Mouse (Mus musculus) thymus, postnatal 14 days (tissue): ENCODE measurements around the gene Prickle2.
A peak's percentile ranks its signal among the peaks of the same experiment; 100 is the strongest.

Experiments used
- DNase-seq: peaks from one replicate; pipeline ENCODE4 v3.0.0; 2021

Gene Prickle2

DNA sequence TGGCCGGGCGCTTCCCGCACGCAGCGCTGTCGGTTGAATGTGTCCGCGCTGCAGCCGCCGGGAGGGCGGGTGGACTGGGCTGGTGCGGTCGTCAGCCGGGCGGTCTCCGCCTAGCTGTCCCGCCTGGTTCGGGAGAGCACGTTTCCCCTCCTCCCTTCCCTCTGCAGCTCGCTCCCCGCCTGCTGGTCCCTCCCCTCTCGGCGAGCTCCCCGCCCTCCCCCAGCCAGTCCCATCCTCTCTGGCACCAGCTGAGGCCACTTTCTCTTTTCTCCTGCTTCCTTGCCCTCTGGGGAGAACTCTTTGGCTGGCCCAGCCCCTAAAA is at the start of gene Prickle2:
Prickle2 (minus strand) TSS at position 11 of the 322 bp plus-strand sequence.
- peak; percentile 2 for DNase-seq

DNA sequence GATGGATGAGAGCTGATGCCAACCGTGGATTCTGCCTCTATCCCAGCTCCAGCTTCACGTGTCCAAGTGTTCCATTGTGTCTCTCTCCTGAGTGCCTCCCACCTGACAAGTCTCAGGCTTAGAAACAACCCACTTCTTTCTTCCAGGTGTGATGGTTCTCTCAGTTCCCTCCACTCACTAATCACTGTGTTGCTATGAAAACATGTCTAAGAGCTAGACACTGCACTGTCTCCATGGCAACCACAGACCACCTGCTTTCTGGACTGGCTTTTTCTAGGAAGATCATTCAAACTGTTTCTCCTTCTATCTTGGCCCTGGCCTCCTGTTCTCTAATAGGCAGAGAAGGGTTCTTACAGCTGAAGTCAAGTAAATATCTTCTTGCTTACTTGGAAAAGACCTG is 46.8 kb upstream of the Prickle2 start:
- no peak for DNase-seq

DNA sequence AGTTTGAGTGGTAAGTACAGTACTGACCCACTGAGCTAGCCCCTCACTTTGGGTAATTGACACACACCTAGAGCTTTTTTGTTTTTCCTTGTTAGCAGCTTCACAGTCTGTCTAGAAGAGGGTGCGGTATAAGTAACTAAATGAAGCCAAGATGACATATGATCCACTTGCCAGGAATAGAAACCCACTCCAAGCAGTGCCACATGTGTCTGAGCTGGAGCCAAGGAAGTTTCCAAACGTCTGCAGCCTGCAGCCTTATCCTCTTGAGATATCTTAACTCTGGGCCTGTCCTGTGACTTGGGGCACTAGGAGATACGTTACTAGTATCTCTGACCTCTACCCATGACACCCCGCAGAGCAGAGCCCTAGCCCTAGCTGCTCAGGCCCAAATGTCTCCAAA is 43.5 kb upstream of the Prickle2 start:
- DNase-seq = no peak

DNA sequence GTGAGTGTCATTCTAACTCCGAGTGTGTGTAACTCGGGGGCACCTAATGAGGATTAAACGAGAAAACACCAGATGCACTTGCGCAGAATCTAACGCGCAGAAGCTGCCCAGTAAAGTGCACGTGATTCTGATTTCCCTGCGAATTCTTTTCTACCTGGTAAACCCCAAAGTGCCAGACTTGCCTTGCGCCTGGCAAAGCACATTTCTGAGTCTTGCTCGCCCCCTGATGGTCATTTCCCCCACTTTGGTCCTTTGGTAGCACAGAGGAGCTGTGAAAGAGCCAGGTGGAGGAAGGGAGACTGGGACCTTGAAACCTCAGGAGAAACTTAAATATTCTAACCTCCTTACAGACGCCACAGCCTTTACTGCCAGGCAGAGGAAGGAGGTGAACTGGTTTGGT is 37.6 kb upstream of the Prickle2 start:
- peak; percentile 18 for DNase-seq

DNA sequence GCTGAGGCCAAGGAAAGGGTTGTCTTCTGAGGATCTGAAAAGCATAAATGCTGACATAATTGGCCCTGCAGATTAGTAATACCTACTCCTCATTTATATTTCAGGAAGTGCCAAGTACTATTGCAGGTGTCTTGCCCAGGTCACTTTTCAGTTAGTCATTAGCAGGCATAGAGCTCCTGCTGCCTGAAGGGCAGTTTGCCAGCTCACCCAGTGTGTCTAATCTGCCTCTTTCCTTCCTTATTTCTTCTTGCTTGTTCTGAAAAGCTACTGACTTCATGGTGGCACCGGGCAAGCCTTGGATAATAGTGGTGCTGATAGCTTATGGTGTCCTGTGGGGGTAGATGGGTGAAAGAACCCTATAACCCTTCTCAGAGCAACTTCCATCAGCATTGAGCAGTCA is 31.2 kb upstream of the Prickle2 start:
- no peak for DNase-seq

DNA sequence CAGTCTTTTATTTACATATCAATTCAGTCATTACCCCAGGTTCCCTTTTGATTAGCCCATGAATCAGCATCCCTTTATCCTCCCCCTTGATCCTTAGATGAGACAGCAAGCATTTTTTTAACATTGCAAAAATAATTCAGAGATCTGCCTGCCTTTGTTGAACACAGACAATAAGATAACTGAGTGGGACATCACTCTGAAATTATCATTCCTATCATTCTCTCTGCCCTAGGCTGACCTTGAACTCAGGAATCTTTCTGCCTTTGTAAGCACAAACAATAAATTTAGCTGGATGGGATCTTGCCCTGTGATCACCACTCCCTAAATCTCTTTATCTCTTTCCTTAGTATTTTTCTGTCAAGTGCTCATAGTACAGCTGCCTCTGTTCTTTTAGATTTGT is 27.7 kb upstream of the Prickle2 start:
- no peak for DNase-seq

DNA sequence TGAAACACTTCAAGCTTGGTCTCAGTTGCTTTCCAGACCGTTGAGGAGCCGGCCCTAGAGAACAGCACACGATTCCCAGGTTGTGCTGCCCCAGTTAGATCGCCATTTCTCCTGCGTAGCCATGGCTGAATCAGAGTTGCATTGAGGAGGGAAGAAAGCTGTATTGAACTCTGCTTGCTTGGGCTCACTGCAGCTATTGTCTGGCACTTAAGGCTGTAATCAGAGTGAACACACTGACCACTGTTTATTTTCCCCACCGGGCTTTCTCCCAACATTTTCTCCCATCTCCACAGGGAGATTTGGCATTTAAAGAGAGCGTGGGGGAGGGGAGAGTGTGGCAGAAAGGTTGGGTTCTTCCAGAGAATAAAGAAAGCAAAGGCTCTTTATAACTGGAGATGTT is 22.6 kb upstream of the Prickle2 start:
- DNase-seq = no peak

DNA sequence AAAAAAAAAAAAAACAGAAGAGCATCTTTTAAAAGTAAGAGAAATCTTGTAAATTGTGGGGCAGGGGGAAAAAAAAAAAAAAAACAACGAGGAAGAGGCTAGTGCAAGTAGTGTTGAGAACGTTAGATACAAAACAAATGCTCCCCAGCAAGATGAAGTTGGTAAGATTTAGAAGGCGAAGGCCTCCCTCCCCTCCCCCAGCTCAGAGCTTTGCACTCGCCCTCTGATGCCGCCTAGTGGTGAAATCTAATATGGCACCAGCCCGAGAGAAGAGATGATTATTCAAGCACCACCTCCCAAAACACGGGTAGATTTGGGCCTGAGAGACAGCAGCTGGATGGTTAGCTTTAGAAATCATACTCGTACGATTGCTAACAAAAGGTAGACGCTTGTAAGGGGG is 22.1 kb upstream of the Prickle2 start:
- peak; percentile 62 for DNase-seq

DNA sequence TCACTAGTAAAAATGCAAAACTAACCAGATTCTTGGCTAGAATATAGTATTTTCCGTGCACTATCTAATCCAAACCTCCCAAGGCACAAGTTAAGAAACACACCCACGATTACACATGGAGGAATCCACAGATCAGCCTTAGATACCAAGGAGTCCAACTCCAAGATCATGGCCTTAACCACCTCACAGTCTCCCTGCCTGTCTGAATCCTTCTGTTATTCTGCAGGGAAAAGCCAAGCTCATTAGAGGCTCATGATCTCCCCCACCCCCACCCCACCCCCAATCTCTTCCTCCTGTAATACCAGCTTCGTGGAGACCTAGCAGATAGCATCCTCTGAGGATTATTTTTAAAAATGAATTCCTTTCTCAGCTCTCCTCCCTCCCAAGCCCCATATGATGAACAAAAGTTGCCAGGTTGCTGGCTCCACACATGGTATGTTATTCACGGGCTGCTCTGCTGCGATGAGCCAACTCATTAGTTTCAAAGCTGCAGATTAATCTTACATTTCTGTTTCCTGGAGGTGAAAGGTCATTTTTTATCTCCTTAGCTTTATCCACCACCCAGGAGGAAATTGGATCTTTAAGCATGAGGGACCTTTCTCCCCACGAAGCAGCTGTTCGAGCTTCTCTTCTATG is 21.5 kb upstream of the Prickle2 start:
- no peak for DNase-seq

DNA sequence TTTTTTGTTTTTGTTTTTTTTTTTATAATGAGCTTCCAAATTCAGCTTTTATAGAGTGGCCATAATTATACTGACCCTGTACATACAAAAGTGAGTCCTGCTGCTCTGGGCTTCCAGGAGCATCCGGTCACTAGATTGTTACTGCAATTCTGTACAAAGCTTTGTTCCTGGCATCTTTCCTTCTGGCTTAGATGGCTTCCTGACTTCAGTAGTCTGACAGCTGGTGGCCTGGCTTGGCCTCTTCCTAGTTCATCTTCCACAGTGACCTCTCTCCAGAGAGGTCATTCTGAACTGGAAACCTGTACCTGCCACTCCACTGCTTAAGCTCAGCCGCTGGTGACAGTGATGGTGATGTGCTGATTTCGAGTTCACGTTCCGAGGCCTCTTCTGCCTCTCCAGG is 20.2 kb upstream of the Prickle2 start:
- DNase-seq = no peak

DNA sequence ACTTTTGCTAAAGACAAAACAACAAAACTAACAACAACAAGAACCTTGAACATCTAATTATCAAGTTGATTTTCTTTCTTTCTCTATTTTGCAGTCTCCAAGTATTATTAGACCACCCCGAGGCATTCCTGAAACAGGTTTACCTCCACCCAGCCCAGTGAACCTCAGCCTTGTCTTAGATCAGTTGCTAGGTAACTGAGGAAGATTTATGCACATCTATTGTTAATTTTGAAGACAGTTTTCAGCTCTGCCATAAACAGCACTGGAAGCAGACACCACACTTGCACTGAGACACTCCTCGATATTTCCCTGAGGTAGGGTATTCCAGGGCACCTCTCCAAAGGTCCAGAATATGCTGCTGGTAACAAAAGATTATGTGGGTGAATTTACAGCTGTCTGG is 18.4 kb upstream of the Prickle2 start:
- no peak for DNase-seq

DNA sequence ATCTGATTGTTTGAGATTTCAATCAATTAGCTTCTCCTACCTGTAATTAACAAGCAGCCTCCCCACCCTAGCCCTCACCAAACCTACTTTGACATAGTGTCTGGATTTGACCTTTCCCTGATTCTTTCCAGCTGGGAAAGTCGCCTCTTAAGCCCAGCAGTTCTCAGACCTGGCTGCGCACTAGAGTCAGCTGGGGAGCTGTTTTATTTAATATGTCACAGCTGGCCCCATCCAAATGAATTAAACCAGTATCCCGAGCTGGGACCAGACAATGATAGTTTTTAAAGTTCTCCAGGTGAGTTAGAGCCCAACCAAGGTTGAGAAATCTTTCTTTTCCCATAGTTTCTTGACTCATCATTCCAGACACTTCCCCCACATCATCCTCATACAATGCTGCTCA is 9.9 kb upstream of the Prickle2 start:
- no peak for DNase-seq

DNA sequence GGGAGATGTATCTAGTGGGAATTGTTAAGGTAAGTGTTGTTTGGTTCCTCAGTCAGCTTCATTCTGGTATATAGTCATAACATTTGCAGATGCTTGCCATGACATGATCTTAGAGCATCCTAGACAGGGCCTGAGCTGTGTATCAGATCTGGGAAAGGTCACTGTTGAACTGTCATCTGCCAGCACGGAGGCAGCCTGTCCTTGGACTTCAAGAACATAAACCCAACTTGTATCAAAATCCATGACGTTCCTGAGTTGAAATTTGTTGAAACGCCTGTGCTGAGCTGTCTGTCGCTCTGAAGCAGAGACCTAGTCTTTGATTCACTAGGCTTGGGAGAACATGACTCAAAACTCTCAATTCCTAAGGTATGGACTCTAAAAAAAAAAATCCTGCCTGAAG is 8.8 kb upstream of the Prickle2 start:
- DNase-seq = no peak

DNA sequence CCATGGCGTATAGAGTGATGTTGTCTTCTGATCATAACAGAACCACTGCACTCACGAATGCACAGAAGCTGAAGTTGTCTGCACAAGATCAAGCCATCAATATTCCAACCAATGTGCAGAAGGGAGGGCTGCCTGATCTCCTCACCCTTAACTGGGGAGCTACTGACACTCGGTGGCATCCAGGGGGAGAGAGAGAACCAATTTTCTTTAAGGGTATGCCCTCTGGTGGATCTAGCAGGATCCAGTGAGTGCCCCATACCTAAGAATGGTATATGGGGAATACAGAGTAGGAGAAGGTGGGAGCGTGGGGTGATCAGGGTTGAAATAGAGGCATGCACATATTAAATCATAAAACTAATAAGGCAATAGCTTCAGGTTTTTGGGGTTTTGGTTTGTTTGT is 2.2 kb upstream of the Prickle2 start:
- no peak for DNase-seq

DNA sequence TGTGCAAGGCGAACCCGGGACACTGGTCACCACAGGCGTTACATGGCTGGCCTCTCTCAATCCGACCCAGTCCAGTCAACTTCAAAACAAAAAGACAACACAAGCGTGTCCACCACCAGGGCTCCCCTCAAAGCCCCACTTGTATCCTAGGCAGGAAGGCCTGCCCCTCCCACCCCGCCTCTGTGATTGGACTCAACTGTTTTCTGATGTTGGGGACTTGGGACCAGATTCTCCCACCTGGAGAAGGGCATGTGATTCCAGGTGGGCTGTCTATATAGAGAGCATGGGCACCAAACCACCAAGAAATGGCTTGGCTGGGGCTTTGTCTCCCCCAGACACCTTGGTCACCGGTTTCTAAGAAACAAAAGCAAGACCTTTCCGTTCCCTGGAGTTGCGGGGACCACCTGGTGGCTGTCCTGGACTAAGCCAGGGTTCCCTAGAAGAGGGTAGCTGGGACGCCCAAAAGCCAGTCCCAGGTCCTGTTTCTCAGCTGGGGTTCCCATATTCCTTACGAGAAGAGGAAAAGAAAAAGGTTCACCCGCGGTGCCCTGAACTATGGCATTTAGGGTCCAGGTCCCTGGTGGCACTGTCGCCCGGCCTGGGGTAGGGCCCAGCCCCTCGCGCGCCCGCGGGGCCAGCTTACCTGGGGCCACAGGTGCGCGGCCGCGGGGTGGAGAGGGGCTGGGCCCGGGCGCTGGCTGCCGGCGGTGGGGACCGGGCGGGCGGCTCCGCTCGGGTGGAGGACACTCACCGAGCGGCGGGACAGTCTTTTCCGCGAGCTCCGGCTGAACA is 406 bp downstream of the Prickle2 start:
- no peak for DNase-seq

DNA sequence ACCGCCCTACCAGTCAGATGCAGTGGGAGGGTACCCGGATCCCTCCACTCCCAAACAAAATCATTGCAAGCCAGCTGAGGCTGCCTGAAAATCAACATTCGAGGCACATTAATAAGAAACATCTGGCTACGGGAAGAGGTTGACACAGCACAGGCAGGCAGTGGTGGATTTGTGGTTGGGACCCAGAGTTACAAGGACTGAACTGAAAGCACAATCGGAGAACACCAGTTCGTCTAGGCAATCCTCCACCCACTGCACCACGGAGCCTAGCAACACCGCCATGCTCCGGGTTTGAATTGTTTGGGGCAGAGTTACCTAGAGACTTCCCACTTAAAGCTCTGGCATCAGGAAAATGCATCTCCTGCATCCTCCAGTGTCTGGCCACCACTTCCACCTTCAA is 1.1 kb downstream of the Prickle2 start:
- DNase-seq = no peak

DNA sequence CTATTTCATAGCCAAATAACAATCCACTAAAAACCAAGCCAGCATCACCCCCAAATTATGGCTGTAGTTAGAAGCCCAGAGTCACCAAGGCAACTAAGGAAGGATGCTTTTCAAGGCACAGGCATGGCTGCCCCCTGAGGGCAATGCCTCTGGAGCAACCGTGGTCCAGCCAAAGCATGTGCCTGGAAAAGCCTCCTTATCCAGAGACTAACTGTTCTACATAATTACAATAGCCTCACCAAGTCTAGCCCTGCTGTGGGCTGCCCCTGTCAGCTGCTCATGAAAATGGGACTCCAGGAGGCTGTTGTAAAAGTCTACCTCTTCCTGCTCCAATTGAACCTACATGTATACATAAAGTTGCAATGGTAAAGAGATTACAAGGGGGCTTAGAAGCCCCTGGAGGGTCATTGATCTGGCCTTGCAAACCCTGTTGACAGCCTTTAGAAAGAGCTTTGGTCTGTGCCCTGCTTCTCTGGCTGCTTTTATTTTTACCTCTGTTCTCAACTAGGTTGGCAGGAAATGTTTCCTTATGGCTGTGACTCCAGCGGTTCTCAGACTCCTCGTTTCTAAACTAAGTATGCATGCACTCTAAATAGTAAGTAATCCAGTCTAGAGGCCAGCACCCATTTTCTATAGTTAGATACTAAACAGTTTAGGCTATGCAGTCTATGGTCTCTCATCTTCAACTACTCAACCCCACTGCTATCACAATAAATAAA is 6.3 kb downstream of the Prickle2 start:
- DNase-seq = no peak

DNA sequence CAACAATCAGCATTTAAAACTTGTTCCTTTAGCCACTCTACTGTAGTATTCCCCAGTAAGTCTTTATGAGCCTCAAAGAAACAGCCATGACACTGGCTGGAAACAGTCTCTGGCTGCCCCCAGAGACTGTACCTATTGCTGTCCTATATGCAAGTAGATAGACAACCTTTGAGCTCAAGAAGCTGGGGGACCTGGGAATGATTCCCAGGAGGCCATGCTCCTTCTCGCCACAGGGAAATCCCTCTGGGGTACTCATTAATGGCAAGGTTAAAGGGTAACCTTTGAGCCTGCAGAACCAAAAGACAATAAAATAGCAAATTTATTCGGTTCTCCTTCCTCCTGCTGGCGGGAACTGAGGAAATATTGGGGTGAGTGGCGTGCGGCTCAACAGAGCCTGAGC is 8.1 kb downstream of the Prickle2 start:
- no peak for DNase-seq

DNA sequence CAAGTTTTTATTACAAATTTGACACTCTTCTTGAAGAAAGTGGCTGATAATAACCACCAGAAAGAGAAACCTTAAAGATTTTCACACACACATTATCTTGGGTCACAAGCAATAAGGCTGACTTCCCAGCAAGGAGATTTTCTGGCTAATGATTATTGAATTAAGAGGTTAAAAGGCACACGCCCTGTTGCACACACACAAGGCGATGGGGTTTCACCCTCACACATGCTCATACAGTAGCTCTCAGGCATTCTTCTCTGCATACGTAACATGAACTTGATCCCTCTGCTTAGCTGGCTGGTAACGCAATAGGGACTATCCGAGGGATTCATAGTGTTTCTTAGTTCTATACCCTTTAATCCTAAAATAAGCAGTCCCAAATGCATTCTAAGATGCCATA is 18.6 kb downstream of the Prickle2 start:
- DNase-seq = no peak

DNA sequence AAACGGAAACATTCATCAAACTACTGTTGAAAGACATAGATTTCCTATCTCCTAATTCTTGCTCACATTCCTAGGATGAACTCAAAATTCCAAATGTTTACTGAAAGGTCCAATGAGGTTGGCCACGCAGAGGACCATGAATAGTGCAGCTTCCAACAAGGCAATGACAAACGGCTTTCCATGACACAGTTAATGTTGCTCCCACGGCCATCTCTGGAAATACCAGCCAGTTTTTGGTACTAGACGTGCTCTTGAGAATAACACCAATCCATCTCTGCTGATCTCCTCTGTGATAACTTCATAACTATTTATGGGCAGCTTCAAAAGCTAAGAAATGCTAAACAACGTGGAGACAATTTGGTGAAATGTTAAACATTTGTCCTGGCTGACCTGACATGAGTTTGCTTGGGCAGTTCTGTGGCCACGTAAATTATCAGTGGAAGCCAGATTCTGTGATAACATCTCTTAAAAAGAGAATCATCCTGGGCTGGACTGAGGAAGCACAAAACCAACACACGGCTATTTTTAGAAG is 31.5 kb downstream of the Prickle2 start:
- no peak for DNase-seq

DNA sequence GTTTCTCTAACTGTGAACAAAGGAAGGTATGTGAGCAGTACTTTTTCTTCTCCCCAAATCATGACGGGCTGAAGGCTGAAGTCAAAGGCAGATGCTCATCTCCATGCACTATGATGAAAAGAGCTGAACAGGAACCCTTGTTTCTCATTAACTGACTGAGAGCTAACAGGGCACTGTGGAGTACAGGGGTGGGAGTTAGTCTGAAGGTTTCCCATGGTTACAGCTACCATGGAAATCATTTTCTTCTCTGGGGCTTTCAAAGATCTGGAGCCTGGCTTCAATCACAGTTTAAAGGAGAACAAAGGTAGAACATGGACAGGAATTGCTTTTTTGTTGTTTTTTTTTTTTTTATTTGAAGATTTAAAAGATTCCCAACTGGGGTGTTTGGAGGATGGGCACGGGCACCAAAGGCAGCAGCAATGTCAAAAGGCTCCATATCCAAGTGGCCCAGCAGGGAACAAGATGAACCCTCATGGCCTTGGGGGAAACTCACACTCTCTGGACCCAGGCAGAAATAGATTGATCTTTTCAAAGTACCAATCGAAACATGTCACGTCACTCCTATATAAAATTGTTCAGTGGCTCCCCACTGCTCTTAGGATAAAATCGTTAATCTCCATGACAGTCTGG is 35.3 kb downstream of the Prickle2 start:
- DNase-seq = no peak

DNA sequence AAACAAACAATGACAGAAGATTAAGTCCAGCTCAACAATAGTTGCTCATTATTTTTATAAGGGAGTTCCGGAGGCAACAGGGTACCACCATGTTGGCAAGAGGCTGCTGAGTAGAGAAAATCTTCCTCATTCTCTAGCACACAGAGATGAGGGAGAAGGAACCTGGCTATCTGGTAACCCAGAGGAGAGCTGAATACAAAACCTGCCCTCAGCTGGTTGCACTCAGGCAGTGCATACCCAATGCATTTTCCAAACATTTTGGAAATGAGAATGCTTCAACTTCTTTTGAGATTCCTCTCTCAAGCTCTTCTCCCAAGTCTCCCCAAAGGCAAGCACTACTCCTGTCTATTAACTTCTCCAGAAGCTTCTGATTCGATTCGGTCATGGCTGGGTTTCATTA is 36.3 kb downstream of the Prickle2 start:
- DNase-seq = no peak

DNA sequence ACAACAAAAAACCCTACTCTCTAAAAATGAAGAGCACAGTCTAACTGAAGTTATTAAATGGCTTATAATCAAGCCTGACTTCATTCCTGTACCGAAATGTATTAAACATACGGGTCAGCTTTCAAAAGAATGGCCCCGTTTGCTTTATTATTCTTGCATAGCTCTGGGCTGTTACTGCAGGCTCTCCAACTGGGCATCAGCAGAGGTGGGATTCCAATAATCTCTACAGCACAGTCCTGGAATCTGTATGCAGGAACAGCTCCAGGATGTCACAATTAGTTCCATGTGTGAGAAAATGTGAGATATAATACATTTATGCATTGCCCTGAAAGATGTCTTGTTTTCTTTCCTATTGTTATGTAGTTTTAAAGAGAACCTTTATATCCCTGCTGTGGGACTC is 38.4 kb downstream of the Prickle2 start:
- DNase-seq = no peak

DNA sequence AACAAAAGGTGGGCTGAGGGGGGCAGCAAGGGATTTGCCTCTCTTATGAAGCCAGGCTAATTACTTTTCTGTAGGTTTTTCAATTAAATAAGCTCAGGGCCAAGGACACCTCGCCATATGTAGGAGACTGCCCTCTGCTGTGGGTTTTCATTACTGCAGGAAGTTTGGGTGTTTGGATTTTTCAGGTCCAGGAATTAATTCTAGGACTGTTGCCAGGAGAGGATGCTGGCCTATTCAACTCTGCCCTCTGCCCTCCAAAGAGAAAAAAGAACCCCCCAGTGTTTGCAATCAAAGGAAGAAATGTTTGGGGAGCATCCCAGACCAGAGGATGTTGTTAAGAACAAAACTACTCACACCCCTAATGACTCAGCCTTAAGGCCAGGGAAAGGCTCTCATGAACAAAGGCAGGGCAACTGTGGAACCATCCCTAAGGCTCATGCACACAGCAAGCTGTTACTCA is 40.4 kb downstream of the Prickle2 start:
- no peak for DNase-seq
